Mouse (Mus musculus): ENCODE data around the gene Neurod2.

- no peak for TF ChIP-seq MAFK (IDR thresholded peaks at IDR 0.05; ENCODE audit: insufficient read depth, low read depth, low read length)
- no peak for TF ChIP-seq ZNF384 (IDR thresholded peaks at IDR 0.05; ENCODE audit: low read depth, low read length)
- no peak for TF ChIP-seq ZC3H11A (IDR thresholded peaks at IDR 0.05; ENCODE audit: borderline replicate concordance, low read depth, low read length)
- TF ChIP-seq HCFC1 (IDR thresholded peaks at IDR 0.05; ENCODE audit: borderline replicate concordance, insufficient read depth, low read length): no peak
- TF ChIP-seq CHD2 (IDR thresholded peaks at IDR 0.05; ENCODE audit: low read depth, low read length): no peak
Measured at GRCm38 (mm10) chr11:98330745-98331204, 1.3 kb upstream of the Neurod2 start.
